Mouse (Mus musculus) MEL (cell line): ENCODE measurements around the gene Rgs9. TPM values are rescaled to one million over a fixed set of nuclear protein-coding genes. Genes with fewer than 3 reads are reported as not detected.

Source experiments
- DNase-seq: peaks from one replicate; pipeline ENCODE4 v3.0.0; 2011; ENCODE audit warnings: low read depth, low spot score
- H3K27ac ChIP-seq: 2 replicates; pipeline ENCODE4 v1.5.1; 2012; ENCODE audit warnings: low read depth, mild to moderate bottlenecking, control low read depth, low read length, moderate library complexity; ENCODE audit not compliant: control insufficient read depth
- H3K27me3 ChIP-seq, 2 experiments: fragments of 150-350 bp in 1 of 2; sonication (generic) in 1 of 2; 2 replicates each; pipeline ENCODE4 v1.6.1; 2012; ENCODE audit warnings: low read length in 2 of 2, mild to moderate bottlenecking in 2 of 2, improper control_type of control experiment in 1 of 2, moderate library complexity in 1 of 2; ENCODE audit not compliant: insufficient read depth in 2 of 2, control insufficient read depth in 1 of 2
- H3K36me3 ChIP-seq, 2 experiments: 2 replicates each; pipeline ENCODE4 v1.6.1; 2012 to 2014; ENCODE audit warnings: low read length in 2 of 2, improper control_type of control experiment in 1 of 2, inconsistent platforms in 1 of 2, mild to moderate bottlenecking in 1 of 2; ENCODE audit not compliant: insufficient read depth in 2 of 2, control insufficient read depth in 1 of 2
- H3K4me1 ChIP-seq, 2 experiments: fragments of 150-350 bp in 1 of 2; sonication (generic) in 1 of 2; 2 replicates each; pipeline ENCODE4 v1.6.1; 2012; ENCODE audit warnings: low read length in 2 of 2, improper control_type of control experiment in 1 of 2, mild to moderate bottlenecking in 1 of 2; ENCODE audit not compliant: insufficient read depth in 2 of 2, control insufficient read depth in 1 of 2
- H3K4me3 ChIP-seq, 2 experiments: fragments of 150-350 bp in 1 of 2; sonication (generic) in 1 of 2; 2 replicates each; pipeline ENCODE4 v1.5.1; 2012; ENCODE audit warnings: low read depth in 2 of 2, low read length in 2 of 2, mild to moderate bottlenecking in 2 of 2, moderate library complexity in 2 of 2, control low read depth in 1 of 2, improper control_type of control experiment in 1 of 2; ENCODE audit not compliant: control insufficient read depth in 1 of 2, insufficient read depth in 1 of 2
- H3K79me2 ChIP-seq: 2 replicates; pipeline ENCODE4 v1.6.1; 2012; ENCODE audit warnings: mild to moderate bottlenecking, low read length, moderate library complexity; ENCODE audit not compliant: control insufficient read depth, poor library complexity, insufficient read depth
- H3K9ac ChIP-seq: 2 replicates; pipeline ENCODE4 v1.6.1; 2012; ENCODE audit warnings: low read depth, mild to moderate bottlenecking, control low read depth, low read length, moderate library complexity; ENCODE audit not compliant: control insufficient read depth, poor library complexity, severe bottlenecking
- H3K9me3 ChIP-seq: fragments of 150-350 bp; sonication (generic); replicated peaks from 2 replicates; pipeline ENCODE4 v1.6.1; 2012; ENCODE audit warnings: mild to moderate bottlenecking, low read length, improper control_type of control experiment, moderate library complexity; ENCODE audit not compliant: insufficient read depth
- BHLHE40 ChIP-seq: IDR thresholded peaks from 2 replicates; pipeline ENCODE4 v1.6.1; 2012; ENCODE audit warnings: low read depth, mild to moderate bottlenecking, inconsistent platforms, low read length, improper control_type of control experiment, borderline replicate concordance
- CHD1 ChIP-seq: IDR thresholded peaks from 2 replicates; pipeline ENCODE4 v1.6.1; 2012; ENCODE audit warnings: low read depth, mild to moderate bottlenecking, inconsistent platforms, low read length, improper control_type of control experiment
- E2F4 ChIP-seq: IDR thresholded peaks from 2 replicates; pipeline ENCODE4 v1.6.1; 2011; ENCODE audit warnings: low read depth, low read length, improper control_type of control experiment, borderline replicate concordance
- ELF1 ChIP-seq: IDR thresholded peaks from 2 replicates; pipeline ENCODE4 v1.6.1; 2014; ENCODE audit warnings: low read depth, mild to moderate bottlenecking, inconsistent platforms, low read length, improper control_type of control experiment, moderate library complexity
- ETS1 ChIP-seq: IDR thresholded peaks from 2 replicates; pipeline ENCODE4 v1.6.1; 2012; ENCODE audit warnings: low read depth, mild to moderate bottlenecking, inconsistent platforms, low read length, improper control_type of control experiment, moderate library complexity
- GABPA ChIP-seq: IDR thresholded peaks from 2 replicates; pipeline ENCODE4 v1.6.1; 2012; ENCODE audit warnings: low read depth, mild to moderate bottlenecking, inconsistent platforms, low read length, improper control_type of control experiment, moderate library complexity
- GATA1 ChIP-seq: IDR thresholded peaks from 2 replicates; pipeline ENCODE4 v1.6.1; 2011; ENCODE audit warnings: low read depth, low read length, improper control_type of control experiment
- HCFC1 ChIP-seq: IDR thresholded peaks from 2 replicates; pipeline ENCODE4 v1.6.1; 2012; ENCODE audit warnings: low read depth, mild to moderate bottlenecking, inconsistent platforms, low read length, improper control_type of control experiment, moderate library complexity
- JUND ChIP-seq: IDR thresholded peaks from 2 replicates; pipeline ENCODE4 v1.6.1; 2011; ENCODE audit warnings: low read depth, mild to moderate bottlenecking, improper control_type of control experiment, low read length
- KAT2A ChIP-seq: conservative IDR thresholded peaks from 2 replicates; pipeline ENCODE4 v1.6.1; 2012; ENCODE audit warnings: low read depth, low read length, improper control_type of control experiment, inconsistent platforms
- MAFK ChIP-seq: IDR thresholded peaks from 2 replicates; pipeline ENCODE4 v1.6.1; 2011; ENCODE audit warnings: low read depth, mild to moderate bottlenecking, low read length, improper control_type of control experiment, borderline replicate concordance
- MAX ChIP-seq: IDR thresholded peaks from 2 replicates; pipeline ENCODE4 v1.6.1; 2011; ENCODE audit warnings: low read length, improper control_type of control experiment
- MAZ ChIP-seq: IDR thresholded peaks from 2 replicates; pipeline ENCODE4 v1.6.1; 2012; ENCODE audit warnings: low read depth, mild to moderate bottlenecking, inconsistent platforms, low read length, improper control_type of control experiment
- MEF2A ChIP-seq: IDR thresholded peaks from 2 replicates; pipeline ENCODE4 v1.6.1; 2014; ENCODE audit warnings: low read depth, mild to moderate bottlenecking, inconsistent platforms, low read length, improper control_type of control experiment; ENCODE audit not compliant: poor library complexity, insufficient replicate concordance, severe bottlenecking; ENCODE audit errors: extremely low read depth
- MYC ChIP-seq: IDR thresholded peaks from 2 replicates; pipeline ENCODE4 v1.6.1; 2011; ENCODE audit warnings: low read depth, mild to moderate bottlenecking, low read length, improper control_type of control experiment, moderate library complexity
- NELFE ChIP-seq: IDR thresholded peaks from 2 replicates; pipeline ENCODE4 v1.6.1; 2011; ENCODE audit warnings: low read depth, low read length, improper control_type of control experiment
- NRF1 ChIP-seq: IDR thresholded peaks from 2 replicates; pipeline ENCODE4 v1.6.1; 2014; ENCODE audit warnings: low read depth, mild to moderate bottlenecking, inconsistent platforms, low read length, improper control_type of control experiment, moderate library complexity; ENCODE audit not compliant: poor library complexity, insufficient read depth, severe bottlenecking
- POLR2A ChIP-seq, 2 experiments: IDR thresholded peaks; 2 replicates each; pipeline ENCODE4 v1.6.1; 2011 to 2012; ENCODE audit warnings: low read length in 2 of 2, mild to moderate bottlenecking in 2 of 2, control low read depth in 1 of 2, improper control_type of control experiment in 1 of 2, low read depth in 1 of 2, moderate library complexity in 1 of 2; ENCODE audit not compliant: control insufficient read depth in 1 of 2, insufficient read depth in 1 of 2, poor library complexity in 1 of 2
- POLR2AphosphoS5 ChIP-seq: IDR thresholded peaks from 2 replicates; pipeline ENCODE4 v1.6.1; 2012; ENCODE audit warnings: low read depth, borderline replicate concordance, mild to moderate bottlenecking, inconsistent platforms, low read length, moderate library complexity, mixed read lengths
- RCOR1 ChIP-seq: IDR thresholded peaks from 2 replicates; pipeline ENCODE4 v1.6.1; 2012; ENCODE audit warnings: low read depth, mild to moderate bottlenecking, inconsistent platforms, low read length, improper control_type of control experiment
- SIN3A ChIP-seq: IDR thresholded peaks from 2 replicates; pipeline ENCODE4 v1.6.1; 2012; ENCODE audit warnings: low read length, improper control_type of control experiment, inconsistent platforms
- SMC3 ChIP-seq: IDR thresholded peaks from 2 replicates; pipeline ENCODE4 v1.6.1; 2011; ENCODE audit warnings: low read depth, low read length, improper control_type of control experiment
- TBP ChIP-seq: IDR thresholded peaks from 2 replicates; pipeline ENCODE4 v1.8.0; 2011; ENCODE audit warnings: low read depth, low read length, improper control_type of control experiment
- USF1 ChIP-seq: IDR thresholded peaks from 2 replicates; pipeline ENCODE4 v1.6.1; 2014; ENCODE audit warnings: low read depth, mild to moderate bottlenecking, inconsistent platforms, low read length, improper control_type of control experiment, moderate library complexity
- ZC3H11A ChIP-seq: IDR thresholded peaks from 2 replicates; pipeline ENCODE4 v1.6.1; 2012; ENCODE audit warnings: low read depth, mild to moderate bottlenecking, inconsistent platforms, low read length, improper control_type of control experiment
- ZKSCAN1 ChIP-seq: IDR thresholded peaks from 2 replicates; pipeline ENCODE4 v1.6.1; 2012; ENCODE audit warnings: low read depth, mild to moderate bottlenecking, inconsistent platforms, low read length, improper control_type of control experiment, moderate library complexity
- ZMIZ1 ChIP-seq: IDR thresholded peaks from 2 replicates; pipeline ENCODE4 v1.6.1; 2012; ENCODE audit warnings: low read depth, mild to moderate bottlenecking, inconsistent platforms, low read length, improper control_type of control experiment, moderate library complexity
- polyA plus RNA-seq, 2 experiments: library from polyadenylated mRNA; stranded (reverse) in 1 of 2; unstranded in 1 of 2; fragments of >175 nt in 1 of 2; fragments of >200 nt in 1 of 2; gene quantifications; 2 replicates each; pipeline versions ENCODE4 v1.2.1 to v1.2.4; 2012; ENCODE audit warnings: low replicate concordance in 2 of 2, low read depth in 1 of 2; ENCODE audit not compliant: insufficient read length in 2 of 2, insufficient read depth in 1 of 2, missing spikeins in 1 of 2
- total RNA-seq: library from RNA; depleted of rRNA; stranded (reverse); fragments of 300-350 nt; gene quantifications from 2 replicates; pipeline ENCODE4 v1.2.3, GENCODE M21; 2012

Gene Rgs9
- total and polyA plus RNA-seq, 3 experiments = not detected

DNA sequence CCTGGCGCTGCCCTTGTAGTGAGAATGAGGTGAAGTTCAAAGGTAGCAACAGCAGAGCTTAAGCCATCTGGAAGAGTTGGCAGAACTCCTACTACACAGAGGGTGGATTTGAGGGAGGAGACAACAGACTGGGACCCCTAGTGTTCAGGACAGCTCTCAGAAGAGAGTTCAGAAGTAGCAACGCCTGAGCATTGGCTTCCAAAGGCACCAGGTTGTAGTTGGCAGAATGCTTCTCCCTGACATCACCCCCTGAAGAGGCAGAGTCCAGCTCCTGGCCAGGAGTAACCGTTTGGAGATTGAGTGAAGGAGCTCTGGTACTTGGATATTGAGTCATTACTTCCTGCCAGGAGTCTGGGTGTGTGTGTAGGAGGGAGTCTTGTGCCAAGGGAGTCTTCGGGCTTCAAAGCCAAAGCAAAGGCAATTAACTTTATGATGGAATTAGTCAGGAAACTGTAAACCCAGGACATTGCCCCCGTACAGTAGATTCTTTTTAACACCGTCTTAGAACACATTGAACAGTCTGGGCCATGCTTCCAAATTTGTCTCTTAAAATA lies 110.2 kb downstream of the Rgs9 start (continued):
- TF ChIP-seq GATA1 (no peak), NELFE (no peak), MYC (no peak), ETS1 (no peak), RCOR1 (no peak)

DNA sequence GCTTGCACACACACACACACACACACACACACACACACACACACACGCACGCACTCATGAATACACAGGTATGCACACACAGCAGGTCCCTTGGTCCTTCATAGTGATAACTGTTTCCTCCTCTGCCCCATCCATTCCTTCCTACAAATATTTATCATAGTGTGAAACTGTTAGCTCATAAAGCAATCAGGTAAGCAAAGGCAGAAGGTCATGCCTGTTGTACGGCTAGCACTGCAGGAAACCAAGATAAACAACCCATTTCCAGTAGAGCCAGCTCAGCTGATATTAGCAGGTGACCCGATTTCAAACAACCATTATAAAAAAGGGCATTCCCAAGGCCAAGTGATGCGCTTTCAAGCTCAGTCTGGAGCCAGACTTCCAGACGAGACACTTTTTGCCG lies 116.8 kb downstream of the Rgs9 start:
- TF ChIP-seq GATA1 (no peak), HCFC1 (no peak), E2F4 (no peak), GABPA (no peak), ZMIZ1 (no peak), NRF1 (no peak), KAT2A (no peak), ZKSCAN1 (no peak), POLR2AphosphoS5 (no peak), CHD1 (no peak), SIN3A (no peak)
- no peak overlapping the region for H3K27ac ChIP-seq

DNA sequence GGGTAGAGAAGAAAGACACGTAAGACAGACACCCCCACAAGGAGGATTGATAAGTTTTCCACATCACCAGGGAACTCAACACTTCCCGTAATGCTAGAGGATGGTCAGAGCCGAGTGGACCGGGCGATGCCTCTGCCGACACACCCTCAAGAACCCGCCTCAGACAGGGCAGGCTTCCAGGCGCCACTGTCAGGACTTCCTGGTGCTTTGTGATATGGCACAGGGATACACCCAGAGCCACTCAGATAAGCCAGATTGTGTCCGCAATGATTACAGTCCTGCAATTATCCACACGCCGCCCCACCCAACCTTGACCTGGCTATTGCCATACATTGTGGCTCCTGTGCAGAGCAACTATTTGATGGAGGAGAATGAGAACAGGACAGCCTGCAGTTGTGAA lies 117.6 kb downstream of the Rgs9 start:
- H3K79me2 ChIP-seq = no peaks in the 10 kb centered on the region
- TF ChIP-seq ETS1 (no peak), HCFC1 (no peak), ZC3H11A (no peak), RCOR1 (no peak), POLR2A (IDR thresholded peaks at IDR 0.05; ENCODE audit: control insufficient read depth in 1 of 2, insufficient read depth in 1 of 2, low read depth in 1 of 2, low read length in 2 of 2, poor library complexity in 1 of 2) (no peak), GATA1 (no peak), MAFK (no peak), JUND (no peak), USF1 (no peak), GABPA (no peak), ELF1 (no peak), NELFE (no peak), BHLHE40 (no peak), SIN3A (no peak), TBP (no peak), MEF2A (no peak), MAZ (no peak), SMC3 (no peak), MAX (no peak)
- TF ChIP-seq, all 39 proteins: peak for 0
- H3K4me1 ChIP-seq = no peaks in the 10 kb centered on the region
- H3K27ac ChIP-seq = no peak overlapping the region
- no peak overlapping the region for H3K4me3 ChIP-seq
- no peak overlapping the region for H3K9ac ChIP-seq
- H3K9me3 ChIP-seq = no peaks in the 10 kb centered on the region
- H3K36me3 ChIP-seq = no peaks in the 10 kb centered on the region
- no peaks in the 10 kb centered on the region for H3K27me3 ChIP-seq
- no peak for DNase-seq

More for the DNA sequence above, 116.8 kb downstream of the Rgs9 start:
- no peaks in the 10 kb centered on the region for H3K9me3 ChIP-seq
- no peaks in the 10 kb centered on the region for H3K27me3 ChIP-seq
- DNase-seq = no peak
- no peaks in the 10 kb centered on the region for H3K4me1 ChIP-seq
- no peak overlapping the region for H3K4me3 ChIP-seq
- H3K79me2 ChIP-seq = no peaks in the 10 kb centered on the region
- H3K9ac ChIP-seq = no peak overlapping the region
- H3K36me3 ChIP-seq = no peaks in the 10 kb centered on the region
